Mouse (Mus musculus): ENCODE results near the gene Gm49388. TPM values are rescaled to one million over a fixed set of nuclear protein-coding genes. Genes with fewer than 3 reads are reported as not detected.
"Not testable (repeated sequence)": the region's sequence is repeated elsewhere in the genome, so short reads cannot be mapped to it uniquely, and the experiment has no call there.

Gm49388 gene
- total RNA-seq, 1 experiment = 1.9 TPM

DNA sequence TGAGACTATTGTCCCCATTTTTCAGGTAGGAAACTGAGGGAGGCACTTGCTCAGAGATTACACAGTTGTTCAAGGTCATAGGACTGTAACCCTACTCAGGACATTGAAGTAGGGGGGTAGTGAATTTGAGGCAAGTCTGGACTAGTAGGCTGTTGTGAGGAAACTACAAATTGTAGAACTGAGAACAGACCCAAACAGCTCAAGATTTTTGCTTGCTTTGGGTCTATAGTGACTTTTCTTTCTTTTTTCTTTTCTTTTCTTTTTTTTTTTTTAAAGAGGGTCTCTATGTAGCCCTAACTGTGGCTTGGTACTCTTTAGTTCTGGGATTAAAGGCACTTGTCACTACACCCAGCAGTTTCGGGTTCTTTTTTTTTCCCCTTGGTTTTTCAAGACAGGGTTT lies 12.9 kb upstream of the Gm49388 start:
- Histone ChIP-seq H3K4me3 (ENCODE audit: insufficient read depth in 1 of 2, low read depth in 1 of 2, low read length in 2 of 2, poor library complexity in 1 of 2, severe bottlenecking in 1 of 2) (no peak overlapping the region), H3K27ac (ENCODE audit: insufficient read depth, low read depth, low read length, poor library complexity, severe bottlenecking) (no peak overlapping the region), H3K36me3 (ENCODE audit: control insufficient read depth, insufficient read depth, low read length, poor library complexity, severe bottlenecking) (peaks cover 16% of the 10 kb centered on the region), H3K4me1 (ENCODE audit: control insufficient read depth in 2 of 2, insufficient read depth in 2 of 2, low read length in 2 of 2, poor library complexity in 1 of 2) (peaks cover 0 to 11% of the 10 kb centered on the region in 2 experiments; a peak in 2 of 4 replicates), H3K9me3 (ENCODE audit: control insufficient read depth, insufficient read depth, low read depth, low read length) (no peaks in the 10 kb centered on the region), H3K9ac (ENCODE audit: insufficient read depth, low read depth, low read length, poor library complexity, severe bottlenecking) (no peak overlapping the region)
- in situ Hi-C loops (cut with MboI; ENCODE audit: low sequenced_read_pairs in 2 of 2, unreplicated experiment in 2 of 2) = no loop called here
- TF ChIP-seq HCFC1 (IDR thresholded peaks at IDR 0.05; ENCODE audit: borderline replicate concordance, insufficient read depth, low read length) = no peak
- no peak for TF ChIP-seq ZC3H11A (IDR thresholded peaks at IDR 0.05; ENCODE audit: borderline replicate concordance, low read depth, low read length)
- no peak for TF ChIP-seq CHD2 (IDR thresholded peaks at IDR 0.05; ENCODE audit: low read depth, low read length)
- no peak for TF ChIP-seq MAFK (IDR thresholded peaks at IDR 0.05; ENCODE audit: insufficient read depth, low read depth, low read length)
- TF ChIP-seq ZNF384 (IDR thresholded peaks at IDR 0.05; ENCODE audit: low read depth, low read length) = no peak
- no peak for DNase-seq (ENCODE audit: low read depth, low spot score)

- Histone ChIP-seq H3K4me3 (ENCODE audit: insufficient read depth in 1 of 2, low read depth in 1 of 2, low read length in 2 of 2, poor library complexity in 1 of 2, severe bottlenecking in 1 of 2) (no peak overlapping the region), H3K9me3 (ENCODE audit: control insufficient read depth, insufficient read depth, low read depth, low read length) (no peaks in the 10 kb centered on the region), H3K36me3 (ENCODE audit: control insufficient read depth, insufficient read depth, low read length, poor library complexity, severe bottlenecking) (peaks cover 14% of the 10 kb centered on the region; the same call in 1 of the 2 replicates), H3K4me1 (ENCODE audit: control insufficient read depth in 2 of 2, insufficient read depth in 2 of 2, low read length in 2 of 2, poor library complexity in 1 of 2) (peaks cover 0 to 3% of the 10 kb centered on the region in 2 experiments; a peak in 3 of 4 replicates), H3K27ac (ENCODE audit: insufficient read depth, low read depth, low read length, poor library complexity, severe bottlenecking) (no peak overlapping the region), H3K9ac (ENCODE audit: insufficient read depth, low read depth, low read length, poor library complexity, severe bottlenecking) (0 out of 2 replicates have a peak overlapping the region, but pooled peaks have one; percentile 26)
- peak; percentile 79 for DNase-seq (ENCODE audit: low read depth, low spot score)
- in situ Hi-C loops (cut with MboI; ENCODE audit: low sequenced_read_pairs in 2 of 2, unreplicated experiment in 2 of 2) = no loop called here
- no peak for TF ChIP-seq ZNF384 (IDR thresholded peaks at IDR 0.05; ENCODE audit: low read depth, low read length)
- no peak for TF ChIP-seq MAFK (IDR thresholded peaks at IDR 0.05; ENCODE audit: insufficient read depth, low read depth, low read length)
- TF ChIP-seq ZC3H11A (IDR thresholded peaks at IDR 0.05; ENCODE audit: borderline replicate concordance, low read depth, low read length) = no peak
- no peak for TF ChIP-seq HCFC1 (IDR thresholded peaks at IDR 0.05; ENCODE audit: borderline replicate concordance, insufficient read depth, low read length)
- no peak for TF ChIP-seq CHD2 (IDR thresholded peaks at IDR 0.05; ENCODE audit: low read depth, low read length)
These were observed 11.6 kb upstream of the Gm49388 start for GRCm38 (mm10) chr7:127773664-127774384.

DNA sequence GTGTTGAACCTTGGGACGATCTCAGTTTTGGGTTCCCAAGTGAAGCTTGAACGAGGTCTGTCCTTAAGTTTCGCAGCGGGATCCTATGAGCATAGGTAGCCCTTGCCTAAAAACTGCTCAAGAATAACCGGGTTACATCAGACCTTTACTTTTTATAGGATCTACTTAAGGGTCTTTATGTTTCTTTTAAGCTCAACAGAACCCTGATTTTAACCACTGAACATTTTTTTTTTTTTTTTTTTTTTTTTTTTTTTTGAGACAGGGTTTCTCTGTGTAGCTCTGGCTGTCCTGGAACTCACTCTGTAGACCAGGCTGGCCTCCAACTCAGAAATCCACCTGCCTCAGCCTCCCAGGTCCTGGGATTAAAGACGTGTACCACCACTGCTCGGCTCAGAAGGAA lies 9.6 kb upstream of the Gm49388 start:
- Histone ChIP-seq H3K36me3 (ENCODE audit: control insufficient read depth, insufficient read depth, low read length, poor library complexity, severe bottlenecking) (peaks cover 17% of the 10 kb centered on the region), H3K4me3 (ENCODE audit: insufficient read depth in 1 of 2, low read depth in 1 of 2, low read length in 2 of 2, poor library complexity in 1 of 2, severe bottlenecking in 1 of 2) (peak overlapping the region; percentile 84 to 98), H3K27ac (ENCODE audit: insufficient read depth, low read depth, low read length, poor library complexity, severe bottlenecking) (peak overlapping the region; percentile 94; the same call in 1 of the 2 replicates), H3K9ac (ENCODE audit: insufficient read depth, low read depth, low read length, poor library complexity, severe bottlenecking) (peak overlapping the region; percentile 97)
- DNase-seq (ENCODE audit: low read depth, low spot score); H3K4me1 ChIP-seq (ENCODE audit: control insufficient read depth in 2 of 2, insufficient read depth in 2 of 2, low read length in 2 of 2, poor library complexity in 1 of 2); in situ Hi-C loops (cut with MboI; ENCODE audit: low sequenced_read_pairs in 2 of 2, unreplicated experiment in 2 of 2); H3K9me3 ChIP-seq (ENCODE audit: control insufficient read depth, insufficient read depth, low read depth, low read length): not testable (repeated sequence)
- TF ChIP-seq ZNF384 (IDR thresholded peaks at IDR 0.05; ENCODE audit: low read depth, low read length) = peak; percentile 76

- H3K27ac ChIP-seq (ENCODE audit: insufficient read depth, low read depth, low read length, poor library complexity, severe bottlenecking) = peak within 1 kb of the TSS; percentile 94
- H3K36me3 ChIP-seq (ENCODE audit: control insufficient read depth, insufficient read depth, low read length, poor library complexity, severe bottlenecking) = peaks cover 19% of the 10 kb centered on the region
- H3K4me1 ChIP-seq (ENCODE audit: control insufficient read depth in 2 of 2, insufficient read depth in 2 of 2, low read length in 2 of 2, poor library complexity in 1 of 2) = peaks cover 0 to 3% of the 10 kb centered on the region in 2 experiments; a peak in 2 of 4 replicates
- in situ Hi-C loops (cut with MboI; ENCODE audit: low sequenced_read_pairs in 2 of 2, unreplicated experiment in 2 of 2) = no loop called here
- peak within 1 kb of the TSS; percentile 97 for H3K9ac ChIP-seq (ENCODE audit: insufficient read depth, low read depth, low read length, poor library complexity, severe bottlenecking)
- H3K9me3 ChIP-seq (ENCODE audit: control insufficient read depth, insufficient read depth, low read depth, low read length) = no peaks in the 10 kb centered on the region
- TF ChIP-seq MAFK (IDR thresholded peaks at IDR 0.05; ENCODE audit: insufficient read depth, low read depth, low read length) (0 out of 2 replicates have a peak, but pooled peaks have one; percentile 18), ZC3H11A (IDR thresholded peaks at IDR 0.05; ENCODE audit: borderline replicate concordance, low read depth, low read length) (peak; percentile 96), CHD2 (IDR thresholded peaks at IDR 0.05; ENCODE audit: low read depth, low read length) (no peak), ZNF384 (IDR thresholded peaks at IDR 0.05; ENCODE audit: low read depth, low read length) (peak; percentile 56; the same call in 1 of the 2 replicates), HCFC1 (IDR thresholded peaks at IDR 0.05; ENCODE audit: borderline replicate concordance, insufficient read depth, low read length) (no peak)
- H3K4me3 ChIP-seq (ENCODE audit: insufficient read depth in 1 of 2, low read depth in 1 of 2, low read length in 2 of 2, poor library complexity in 1 of 2, severe bottlenecking in 1 of 2) = peak within 1 kb of the TSS; percentile 84 to 98
- DNase-seq (ENCODE audit: low read depth, low spot score) = peak; percentile 79
These were observed 9.0 kb upstream of the Gm49388 start, which contains the start of gene Setd1a for GRCm38 (mm10) chr7:127776426-127776825. Setd1a (plus strand) TSS chr7:127776670.
